Mouse (Mus musculus) right cerebral cortex, adult 2 months (tissue): Measurements from ENCODE around the gene Trub1.
A peak's percentile ranks its signal among the peaks of the same experiment; 100 is the strongest.

ENCODE experiments used
- DNase-seq, 2 experiments: peaks; one replicate each; pipeline ENCODE4 v3.0.0; 2021 to 2022; ENCODE audit warnings: low spot score in 2 of 2

The Trub1 gene

DNA sequence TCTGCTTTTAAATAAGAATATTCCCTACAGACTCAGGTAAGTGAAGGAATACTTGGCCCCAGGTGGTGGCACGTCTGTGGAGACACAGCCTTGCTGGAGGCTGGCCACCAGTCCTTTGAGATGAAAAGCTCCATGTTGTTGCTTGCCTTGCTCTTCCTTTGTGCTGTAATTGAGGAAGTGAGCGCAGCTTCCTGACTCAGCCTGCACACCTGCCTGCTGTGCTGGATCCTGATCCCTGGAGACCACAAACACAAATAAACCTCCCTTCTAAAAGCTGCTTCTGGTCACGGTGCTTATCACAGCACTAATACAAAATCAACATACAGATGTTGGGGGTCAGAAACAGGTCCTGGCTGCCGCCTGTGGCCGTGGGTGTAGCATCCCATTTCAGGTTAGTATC lies 41.3 kb downstream of the Trub1 start:
- DNase-seq, result no peak

GRCm38 (mm10) chr19:57498110-57498743 lies 45.5 kb downstream of the Trub1 start:
- DNase-seq, result no peak

GRCm38 (mm10) chr19:57498884-57499410 lies 46.2 kb downstream of the Trub1 start:
- no peak for DNase-seq

DNA sequence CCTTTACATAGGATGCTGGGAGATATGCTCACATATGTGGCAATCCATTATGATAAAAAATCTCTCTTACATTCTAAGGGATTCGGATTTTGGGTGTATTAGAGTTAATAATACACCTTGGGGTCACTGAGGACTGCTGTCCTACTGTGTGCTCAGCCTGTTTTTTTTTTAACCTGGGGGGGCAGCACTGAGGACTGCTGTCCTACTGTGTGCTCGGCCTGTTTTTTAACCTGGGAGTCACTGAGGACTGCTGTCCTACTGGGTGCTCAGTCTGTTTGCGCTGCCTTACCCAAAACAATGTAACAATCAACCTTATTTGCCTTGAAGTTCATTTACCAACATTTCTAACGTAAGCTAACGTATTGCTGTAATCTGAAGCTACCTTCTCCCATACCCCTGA lies 47.5 kb downstream of the Trub1 start:
- no peak for DNase-seq

DNA sequence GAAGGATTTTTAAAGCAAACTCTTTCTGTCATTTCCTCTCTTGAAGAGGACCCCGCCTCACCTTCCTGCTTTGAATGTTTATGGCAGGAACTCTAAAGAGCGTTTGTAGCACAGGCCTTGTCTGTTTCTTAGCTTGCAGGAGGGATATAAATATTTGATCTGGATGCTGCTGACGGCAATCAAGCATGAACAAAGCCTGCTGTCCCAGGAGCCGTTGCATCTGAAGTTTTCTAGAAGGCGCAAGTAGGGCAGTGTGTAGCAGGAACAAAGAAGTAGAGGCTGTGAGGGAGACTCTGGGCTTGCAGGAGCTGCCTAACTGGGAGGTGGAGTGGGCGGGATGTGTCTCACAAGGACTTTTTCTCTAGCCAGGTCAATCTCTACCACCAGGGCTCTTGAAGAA lies 50.4 kb downstream of the Trub1 start:
- no peak for DNase-seq

GRCm38 (mm10) chr19:57505048-57505932 lies 52.6 kb downstream of the Trub1 start:
- DNase-seq, result no peak

- DNase-seq, result no peak
Observed at GRCm38 (mm10) chr19:57506591-57506990, 53.9 kb downstream of the Trub1 start.

DNA sequence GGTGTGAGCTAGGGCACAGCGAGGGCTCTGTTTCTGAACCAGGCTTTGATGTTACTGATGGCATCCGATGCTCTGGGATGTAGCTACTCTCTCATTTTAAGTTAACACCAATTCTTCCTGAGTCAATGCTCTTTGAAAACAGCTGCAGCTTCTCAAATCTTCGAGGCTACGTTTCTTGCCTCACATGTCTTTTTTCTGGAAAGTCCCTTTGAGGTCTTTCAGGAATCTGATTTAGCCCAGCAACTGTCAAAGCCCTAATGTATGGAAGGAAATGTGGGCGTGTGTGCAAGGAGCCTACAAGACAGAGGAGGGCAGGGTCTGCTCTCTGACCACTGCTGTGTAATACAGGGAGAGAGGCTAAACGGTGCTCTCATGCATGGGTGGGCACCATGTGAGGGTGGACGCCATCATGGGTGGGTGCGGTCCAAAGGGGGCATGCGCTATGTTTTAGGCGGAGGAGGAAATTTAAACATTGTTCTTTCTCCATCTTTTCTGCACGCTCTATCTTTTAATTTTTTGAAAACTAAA lies 55.6 kb downstream of the Trub1 start:
- no peak for DNase-seq

DNA sequence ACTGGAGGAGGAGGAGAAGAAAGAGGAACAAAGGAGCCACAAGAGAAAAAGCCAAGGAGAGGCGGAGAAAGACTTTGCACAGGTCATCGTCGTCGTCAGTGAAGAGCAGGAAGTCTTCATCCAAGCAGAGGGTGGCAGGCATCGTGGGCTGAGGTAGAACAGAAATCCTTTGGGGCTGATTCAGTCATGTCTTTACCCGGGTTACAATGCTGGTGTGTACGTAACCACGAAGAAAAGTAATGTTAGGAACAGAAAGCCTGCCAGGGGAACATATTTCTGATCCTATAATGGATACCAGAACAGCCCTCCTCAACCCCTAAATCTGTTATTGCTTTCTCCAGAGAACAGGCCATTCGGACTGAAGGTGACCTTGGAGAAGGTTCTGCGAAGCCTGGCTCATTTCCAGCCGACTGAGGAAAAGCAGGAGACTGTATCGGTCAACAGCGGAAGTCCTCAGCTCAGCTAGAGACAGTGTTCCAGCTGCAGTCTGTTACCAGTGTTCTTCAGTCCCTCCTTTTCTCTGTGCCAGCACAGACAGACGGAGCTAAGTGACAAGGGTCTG lies 57.1 kb downstream of the Trub1 start:
- no peak for DNase-seq

- no peak for DNase-seq
Observed at GRCm38 (mm10) chr19:57510836-57511235, 58.1 kb downstream of the Trub1 start.

GRCm38 (mm10) chr19:57513123-57513522 lies 60.4 kb downstream of the Trub1 start:
- peak in 1 of 2 experiments; percentile 28 for DNase-seq

- DNase-seq, result no peak
Observed at GRCm38 (mm10) chr19:57521721-57522120, 69.0 kb downstream of the Trub1 start.

DNA sequence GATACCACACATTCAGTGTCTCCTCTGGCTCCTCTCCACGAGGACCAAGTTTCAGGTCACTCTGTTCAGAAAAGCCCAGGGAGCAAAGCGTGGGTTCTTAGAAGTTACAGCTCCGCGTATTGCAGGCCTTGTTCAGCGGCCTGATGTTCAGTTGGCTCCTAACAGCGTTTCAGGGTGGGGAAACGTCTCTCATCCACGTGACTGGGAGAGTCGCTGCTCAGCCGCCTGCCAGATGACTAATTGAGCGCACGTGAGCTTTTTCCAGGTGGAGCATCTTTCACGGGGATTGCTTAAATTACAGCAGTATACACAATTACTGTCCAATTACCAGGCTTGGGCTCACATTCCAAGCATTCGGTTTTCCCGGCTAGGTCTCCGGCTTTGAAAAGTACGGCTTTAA lies 70.7 kb downstream of the Trub1 start:
- peak; percentile 41 to 43 for DNase-seq

GRCm38 (mm10) chr19:57525693-57526092 lies 73.0 kb downstream of the Trub1 start:
- no peak for DNase-seq

GRCm38 (mm10) chr19:57530212-57530611 lies 77.5 kb downstream of the Trub1 start:
- DNase-seq, result no peak

DNA sequence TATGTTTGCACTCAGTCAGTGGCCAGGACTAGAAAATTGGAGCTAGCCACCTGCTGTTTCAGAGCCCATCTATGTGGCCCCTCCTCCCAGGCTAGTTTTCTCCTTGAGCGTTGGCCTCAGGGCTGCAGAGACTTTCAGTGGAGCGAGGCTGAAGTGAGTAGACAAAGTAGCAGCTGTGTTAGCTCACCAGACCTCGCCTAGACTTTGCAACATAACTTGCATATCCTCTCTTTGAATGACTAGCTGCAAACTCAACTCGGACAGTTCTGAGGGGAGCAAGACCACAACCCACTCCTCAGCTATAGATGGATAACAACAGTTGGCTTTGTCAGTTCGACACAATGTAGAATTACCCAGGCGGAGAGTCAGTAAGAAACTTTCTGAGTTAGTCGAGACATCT lies 81.5 kb downstream of the Trub1 start:
- no peak for DNase-seq

DNA sequence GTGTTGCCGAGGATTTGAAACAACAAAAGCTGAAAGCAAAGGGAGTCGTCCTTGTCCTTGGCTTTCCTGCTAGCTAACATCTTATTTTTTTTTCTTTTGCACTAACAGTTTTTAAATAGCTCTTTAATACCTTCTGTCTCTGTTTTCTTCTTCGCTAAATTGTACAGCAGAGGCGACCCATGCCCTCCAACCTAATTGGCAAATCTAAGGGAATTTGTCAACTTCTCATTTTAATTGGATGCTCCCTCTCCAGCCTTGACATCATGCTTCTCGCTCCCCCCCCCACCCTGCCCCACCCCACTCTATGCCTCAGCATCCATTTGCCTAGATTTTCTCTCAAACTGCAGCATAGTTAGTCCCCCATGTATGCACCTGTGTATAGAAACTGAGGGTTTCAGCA lies 83.8 kb downstream of the Trub1 start:
- DNase-seq, result no peak

GRCm38 (mm10) chr19:57537510-57538182 lies 84.9 kb downstream of the Trub1 start:
- DNase-seq, result no peak

DNA sequence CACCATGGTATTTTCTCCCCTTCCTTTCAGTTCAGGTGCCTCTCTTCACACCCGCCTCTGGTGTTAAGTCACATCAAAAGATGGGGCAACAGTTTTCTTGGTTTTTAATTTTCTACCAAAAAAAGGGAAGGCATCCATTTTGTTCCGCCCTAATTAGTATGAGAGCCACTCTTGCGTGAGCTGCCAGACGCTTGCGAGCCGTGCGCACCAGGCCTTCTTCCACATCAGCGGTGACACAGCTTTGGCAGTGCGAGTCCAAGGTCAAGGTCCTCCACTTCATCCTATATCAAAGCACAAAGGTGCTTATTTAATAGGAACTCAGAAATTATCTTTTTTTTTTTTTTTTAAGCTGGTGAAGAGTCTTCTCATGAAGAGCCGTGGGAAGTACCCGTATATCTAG lies 87.4 kb downstream of the Trub1 start:
- no peak for DNase-seq
